Mouse (Mus musculus) mammary gland, adult 2 months (tissue): ENCODE measurements around the gene Zfp784. TPM values are rescaled to one million over a fixed set of nuclear protein-coding genes. Genes with fewer than 3 reads are reported as not detected.

Experiments
- polyA plus RNA-seq: library from polyadenylated mRNA; depleted of rRNA; stranded (reverse); fragments of >200 nt; gene quantifications from 2 replicates; pipeline ENCODE4 v1.2.3, GENCODE M21; 2012; ENCODE audit warnings: low replicate concordance; rRNA removed

Zfp784 gene
- 4.6 and 5.6 TPM in 2 replicates for polyA plus RNA-seq

GRCm38 (mm10) chr7:5038109-5038732 is at the start of gene Zfp784:
TSS of gene Zfp784 (minus strand) at chr7:5038446.

GRCm38 (mm10) chr7:5080010-5080751 is 41.9 kb upstream of the Zfp784 start, which contains the start of gene Epn1:
TSS of gene Epn1 (plus strand) at chr7:5080235.

GRCm38 (mm10) chr7:5061774-5062359 is 23.6 kb upstream of the Zfp784 start, which contains the start of gene U2af2:
TSS of gene U2af2 (plus strand) at chr7:5062143.

GRCm38 (mm10) chr7:5051193-5052192 is 13.2 kb upstream of the Zfp784 start, which contains the start of gene Zfp580:
TSS of gene Zfp580 (plus strand) at chr7:5051538.

GRCm38 (mm10) chr7:5033818-5034217 is 4.4 kb downstream of the Zfp784 start, which contains the start of gene 4632433K11Rik:
TSS of gene 4632433K11Rik (plus strand) at chr7:5034118.

GRCm38 (mm10) chr7:5020000-5020681 is 18.1 kb downstream of the Zfp784 start, which contains the start of the genes Zfp865 and Ccdc106:
TSS of gene Zfp865 (plus strand) at chr7:5020376.
TSS of gene Ccdc106 (plus strand) at chr7:5020553.

GRCm38 (mm10) chr7:5015118-5016001 is 22.9 kb downstream of the Zfp784 start, which contains the start of gene Gm44973:
TSS of gene Gm44973 (plus strand) at chr7:5015496.

GRCm38 (mm10) chr7:5014251-5015117 is 23.8 kb downstream of the Zfp784 start, which contains the start of the genes Zfp524 and Fiz1:
TSS of gene Zfp524 (plus strand) at chr7:5014415.
TSS of gene Fiz1 (minus strand) at chr7:5014697.

GRCm38 (mm10) chr7:4996003-4996895 is 42.0 kb downstream of the Zfp784 start, which contains the start of gene Zfp579:
TSS of gene Zfp579 (minus strand) at chr7:4996158.

Other genes with a start within 250 kb of the Zfp784 start
- 18.4 and 84.5 TPM in 2 replicates for gene Tmem238, start 248.8 kb downstream of the Zfp784 start, polyA plus RNA-seq
- 252 and 384 TPM in 2 replicates for gene Rpl28, start 245.6 kb downstream of the Zfp784 start, polyA plus RNA-seq
- 193 and 283 TPM in 2 replicates for gene Ube2s, start 225.9 kb downstream of the Zfp784 start, polyA plus RNA-seq
- 0.54 and 1.0 TPM in 2 replicates for gene Shisa7, start 193.8 kb downstream of the Zfp784 start, polyA plus RNA-seq
- gene Isoc2b, start 168.2 kb downstream of the Zfp784 start, polyA plus RNA-seq = 39.7 and 42.5 TPM in 2 replicates
- 45.1 and 54.4 TPM in 2 replicates for gene Isoc2a, start 161.3 kb downstream of the Zfp784 start, polyA plus RNA-seq
- gene Gm36210, start 131.9 kb downstream of the Zfp784 start, polyA plus RNA-seq = 0.17 and 0.85 TPM in 2 replicates
- gene Zfp628, start 123.2 kb downstream of the Zfp784 start, polyA plus RNA-seq = 15.7 and 34.3 TPM in 2 replicates
- 2.9 and 7.1 TPM in 2 replicates for gene Nat14, start 116.4 kb downstream of the Zfp784 start, polyA plus RNA-seq
- 17.9 and 19.0 TPM in 2 replicates for gene Ssc5d, start 112.7 kb downstream of the Zfp784 start, polyA plus RNA-seq
- 3.7 and 91.9 TPM in 2 replicates for gene Sbk2, start 74.0 kb downstream of the Zfp784 start, polyA plus RNA-seq
- gene Sbk3, start 67.3 kb downstream of the Zfp784 start, polyA plus RNA-seq = 0.25 and 1.3 TPM in 2 replicates
- 72.4 and 81.0 TPM in 2 replicates for gene Zfp579, start 42.3 kb downstream of the Zfp784 start, polyA plus RNA-seq
- gene Zfp524, start 24.0 kb downstream of the Zfp784 start, polyA plus RNA-seq = 35.2 and 68.4 TPM in 2 replicates
- gene Fiz1, start 23.7 kb downstream of the Zfp784 start, polyA plus RNA-seq = 34.7 and 40.0 TPM in 2 replicates
- gene Gm44973, start 22.9 kb downstream of the Zfp784 start, polyA plus RNA-seq = not detected in 2 replicates
- 33.5 and 79.1 TPM in 2 replicates for gene Zfp865, start 18.1 kb downstream of the Zfp784 start, polyA plus RNA-seq
- 1.5 and 3.1 TPM in 2 replicates for gene Ccdc106, start 17.9 kb downstream of the Zfp784 start, polyA plus RNA-seq
- not detected in 2 replicates for gene 4632433K11Rik, start 4.3 kb downstream of the Zfp784 start, polyA plus RNA-seq
- gene Zfp580, start 13.1 kb upstream of the Zfp784 start, polyA plus RNA-seq = 19.3 and 35.9 TPM in 2 replicates
- 156 and 169 TPM in 2 replicates for gene U2af2, start 23.7 kb upstream of the Zfp784 start, polyA plus RNA-seq
- gene Epn1, start 41.8 kb upstream of the Zfp784 start, polyA plus RNA-seq = 168 and 263 TPM in 2 replicates
- not detected in 2 replicates for gene Rfpl4, start 78.5 kb upstream of the Zfp784 start, polyA plus RNA-seq
- 0.84 and 0.93 TPM in 2 replicates for gene Rasl2-9, start 87.5 kb upstream of the Zfp784 start, polyA plus RNA-seq
- not detected in 2 replicates for gene Vmn1r55, start 111.2 kb upstream of the Zfp784 start, polyA plus RNA-seq
- not detected in 2 replicates for gene Vmn1r56, start 158.3 kb upstream of the Zfp784 start, polyA plus RNA-seq
- not detected in 2 replicates for gene Vmn1r57, start 180.0 kb upstream of the Zfp784 start, polyA plus RNA-seq